Mouse (Mus musculus) lung, postnatal 0 days (tissue): Measurements from ENCODE around the gene Gm17581.
A peak's percentile ranks its signal among the peaks of the same experiment; 100 is the strongest.

ENCODE experiments used
- CTCF ChIP-seq: IDR thresholded peaks from 2 replicates; pipeline ENCODE4 v1.5.1; 2016; ENCODE audit warnings: antibody characterized with exemption, mild to moderate bottlenecking
- EP300 ChIP-seq: IDR thresholded peaks from 2 replicates; pipeline ENCODE4 v1.6.1; 2016; ENCODE audit warnings: antibody characterized with exemption, mild to moderate bottlenecking, control low read depth

DNA sequence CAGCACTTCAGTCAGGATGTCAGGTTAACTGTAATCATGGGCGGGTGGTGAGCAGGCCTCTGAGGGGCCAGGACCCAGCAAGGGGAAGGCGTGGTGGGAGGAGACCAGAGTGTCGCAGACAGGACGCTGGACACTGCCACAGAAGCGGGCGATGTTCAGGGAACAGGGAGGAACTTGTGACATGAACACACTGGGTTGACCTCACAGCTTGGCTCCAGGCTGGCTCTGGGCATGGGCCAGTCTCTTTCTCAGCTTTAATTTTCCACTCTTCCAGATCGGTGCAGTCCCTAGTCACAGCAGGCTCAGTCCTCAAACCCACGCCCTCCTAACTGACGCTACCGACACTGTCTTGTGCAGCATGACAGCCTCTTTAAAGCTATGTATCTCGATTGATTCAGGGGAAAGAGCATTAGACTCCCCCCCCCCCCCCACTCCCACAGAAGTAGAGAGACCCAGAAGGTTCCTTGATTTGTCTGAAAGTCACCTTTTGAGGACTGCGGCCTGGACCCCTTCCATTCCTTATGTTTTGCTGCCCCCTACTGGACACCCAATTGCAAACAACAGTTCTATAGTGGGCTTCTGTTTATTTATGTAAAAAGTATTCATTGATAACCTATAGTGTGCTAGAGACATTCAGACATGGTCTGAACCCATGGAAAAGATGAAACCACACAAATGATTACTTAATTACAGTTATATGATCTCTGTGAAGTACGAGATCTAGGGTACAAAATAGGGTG is 29.2 kb upstream of the Gm17581 start:
- TF ChIP-seq EP300: no peak
- peak; percentile 85 for TF ChIP-seq CTCF
